Mouse (Mus musculus) erythroblast, embryonic 14.5 days (primary cell): ENCODE results near the gene Noxred1.

ENCODE experiments used
- GATA1 ChIP-seq: IDR thresholded peaks from 2 replicates; pipeline ENCODE4 v1.6.1; 2012; ENCODE audit warnings: low read length, inconsistent platforms, mixed read lengths
- TAL1 ChIP-seq: IDR thresholded peaks from 3 replicates; pipeline ENCODE4 v1.6.1; 2012; ENCODE audit warnings: low read length, inconsistent platforms, mixed read lengths

DNA sequence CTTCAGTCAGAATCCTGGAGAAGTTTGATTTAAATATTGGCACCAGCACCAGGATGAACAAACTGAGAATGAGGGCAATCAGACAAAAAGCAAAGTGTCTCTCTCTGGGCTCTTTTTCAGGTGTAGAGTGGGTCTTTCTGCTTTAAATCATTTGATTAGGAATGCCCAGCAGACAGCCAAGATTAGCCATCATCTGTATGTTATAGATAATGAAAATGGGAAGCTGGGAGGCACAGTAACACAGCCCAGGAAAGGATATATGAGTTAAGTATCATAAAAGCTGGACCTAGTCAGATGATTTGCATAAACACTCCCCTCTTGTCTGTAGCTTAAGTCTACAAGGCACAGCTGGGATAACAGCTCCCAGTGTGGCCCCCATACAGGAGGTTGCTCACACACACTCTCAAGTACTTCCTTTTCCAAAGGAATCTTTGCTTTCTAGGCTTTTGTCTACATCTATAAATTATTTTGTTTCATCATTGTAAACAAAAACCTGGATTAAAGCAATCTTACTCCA lies 8.1 kb downstream of the Noxred1 start:
- TF ChIP-seq GATA1 (no peak), TAL1 (no peak)
